Mouse (Mus musculus): Measurements from ENCODE around the gene Rgs7. TPM values are rescaled to one million over a fixed set of nuclear protein-coding genes. Genes with fewer than 3 reads are reported as not detected.

Rgs7 gene
- polyA plus RNA-seq, 1 experiment from 2014 or later = 3.9 TPM

- H3K36me3 ChIP-seq = no peaks in the 10 kb centered on the region
- DNase-seq (ENCODE audit: low spot score) = no peak
- no peaks in the 10 kb centered on the region for H3K27me3 ChIP-seq (ENCODE audit: insufficient read depth, poor library complexity, severe bottlenecking)
- no peaks in the 10 kb centered on the region for H3K9me3 ChIP-seq
- no peak overlapping the region for H3K4me3 ChIP-seq
- peaks cover 13% of the 10 kb centered on the region for H3K4me1 ChIP-seq (replicated peaks)
- WGBS = 43% methylated on average over 1 of the region's 1 CpGs
- H3K27ac ChIP-seq = no peak overlapping the region
These were observed 468.2 kb downstream of the Rgs7 start for GRCm38 (mm10) chr1:175024136-175024535.

Other genes with a start within 250 kb of the Rgs7 start
- 0.05 and 0.16 TPM in 2 replicates for gene Kmo, start 127.9 kb upstream of the Rgs7 start, polyA plus RNA-seq (2016; fragmentation: Nextera tagmentation; extraction: Ambion mirVana)
- 114 and 123 TPM in 2 replicates for gene Fh1, start 133.1 kb upstream of the Rgs7 start, polyA plus RNA-seq (2016; fragmentation: Nextera tagmentation; extraction: Ambion mirVana)
- gene Opn3, start 200.3 kb upstream of the Rgs7 start, polyA plus RNA-seq (2016; fragmentation: Nextera tagmentation; extraction: Ambion mirVana) = 14.3 and 14.7 TPM in 2 replicates
- gene Chml, start 200.4 kb upstream of the Rgs7 start, polyA plus RNA-seq (2016; fragmentation: Nextera tagmentation; extraction: Ambion mirVana) = 4.3 and 6.3 TPM in 2 replicates
- gene Wdr64, start 206.1 kb upstream of the Rgs7 start, polyA plus RNA-seq (2016; fragmentation: Nextera tagmentation; extraction: Ambion mirVana) = not detected in 2 replicates

All from hindbrain, embryonic 10.5 days (tissue).